Mouse (Mus musculus) ES-Bruce4 (cell line): ENCODE measurements around the gene Rdh5.

Source experiments
- CTCF ChIP-seq: IDR thresholded peaks from one replicate; pipeline ENCODE4 v1.8.1; 2011; ENCODE audit warnings: low read depth, low read length
- POLR2A ChIP-seq: IDR thresholded peaks from one replicate; pipeline ENCODE4 v1.8.1; 2011; ENCODE audit warnings: low read length; ENCODE audit not compliant: insufficient read depth

DNA sequence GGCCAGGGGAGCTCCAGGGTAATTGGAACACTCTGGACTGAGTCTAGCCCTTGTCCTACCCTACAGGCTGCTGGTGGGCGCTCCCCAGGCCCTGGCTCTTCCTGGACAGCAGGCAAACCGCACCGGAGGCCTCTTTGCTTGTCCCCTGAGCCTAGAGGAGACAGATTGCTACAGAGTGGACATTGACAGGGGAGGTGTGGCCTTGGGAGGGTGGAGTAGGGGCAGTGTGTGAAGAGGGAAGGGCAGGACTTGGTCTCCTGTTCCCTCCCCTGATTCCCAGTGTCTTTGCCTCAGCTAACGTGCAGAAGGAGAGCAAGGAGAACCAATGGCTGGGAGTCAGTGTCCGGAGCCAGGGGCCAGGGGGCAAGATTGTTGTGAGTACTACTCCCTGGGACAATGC is 16.3 kb upstream of the Rdh5 start:
- TF ChIP-seq POLR2A (no peak), CTCF (no peak)
